Mouse (Mus musculus) forebrain, embryonic 13.5 days (tissue): Measurements from ENCODE around the gene Yars. TPM values are rescaled to one million over a fixed set of nuclear protein-coding genes. Genes with fewer than 3 reads are reported as not detected.

Experiments used
- ATAC-seq: fragments of 200-750 bp; cut with Nextera tagmentation; 2 replicates; pipeline ENCODE4 v1.8.0; 2017
- H3K27ac ChIP-seq: fragments of 300-500 bp; sonication (generic); 2 replicates; pipeline ENCODE4 v1.5.1; 2015; ENCODE audit warnings: inconsistent platforms, mild to moderate bottlenecking, moderate library complexity
- H3K27me3 ChIP-seq: fragments of 300-500 bp; sonication (generic); 2 replicates; pipeline ENCODE4 v1.6.1; 2015; ENCODE audit warnings: mild to moderate bottlenecking, inconsistent platforms
- H3K36me3 ChIP-seq: fragments of 300-500 bp; sonication (generic); 2 replicates; pipeline ENCODE4 v1.6.1; 2015; ENCODE audit warnings: mild to moderate bottlenecking, inconsistent platforms; ENCODE audit not compliant: poor library complexity, severe bottlenecking
- H3K4me1 ChIP-seq: fragments of 300-500 bp; sonication (generic); 2 replicates; pipeline ENCODE4 v1.6.1; 2015; ENCODE audit warnings: inconsistent platforms
- H3K4me2 ChIP-seq: fragments of 300-500 bp; sonication (generic); 2 replicates; pipeline ENCODE4 v1.6.1; 2015; ENCODE audit warnings: inconsistent platforms, mild to moderate bottlenecking, moderate library complexity
- H3K4me3 ChIP-seq: fragments of 300-500 bp; sonication (generic); 2 replicates; pipeline ENCODE4 v1.5.1; 2015; ENCODE audit warnings: mild to moderate bottlenecking, inconsistent platforms
- H3K9ac ChIP-seq: fragments of 300-500 bp; sonication (generic); 2 replicates; pipeline ENCODE4 v1.6.1; 2015; ENCODE audit warnings: mild to moderate bottlenecking, inconsistent platforms
- H3K9me3 ChIP-seq: fragments of 300-500 bp; sonication (generic); replicated peaks from 2 replicates; pipeline ENCODE4 v1.6.1; 2016; ENCODE audit warnings: inconsistent platforms
- WGBS: fragments of 180-500 bp; shearing (Covaris S2); methylation state at CpG from one replicate; pipeline ENCODE4 v1.1.7; 2015; 5-methylcytosine and 5-hydroxymethylcytosine counted together
- polyA plus RNA-seq: library from polyadenylated mRNA; unstranded; fragments of >200 nt; fragmentation: Nextera tagmentation; extraction: Ambion mirVana; gene quantifications from 2 replicates; pipeline ENCODE4 v1.2.1, GENCODE M21; 2015

Yars gene
- polyA plus RNA-seq, 1 experiment from 2014 or later, result 100 TPM

- 89% methylated on average over 4 of the region's 4 CpGs for WGBS
- H3K9me3 ChIP-seq, result no peaks in the 10 kb centered on the region
- H3K4me2 ChIP-seq, result no peak overlapping the region
Observed at GRCm38 (mm10) chr4:129266191-129266590, 76.6 kb downstream of the Yars start.

DNA sequence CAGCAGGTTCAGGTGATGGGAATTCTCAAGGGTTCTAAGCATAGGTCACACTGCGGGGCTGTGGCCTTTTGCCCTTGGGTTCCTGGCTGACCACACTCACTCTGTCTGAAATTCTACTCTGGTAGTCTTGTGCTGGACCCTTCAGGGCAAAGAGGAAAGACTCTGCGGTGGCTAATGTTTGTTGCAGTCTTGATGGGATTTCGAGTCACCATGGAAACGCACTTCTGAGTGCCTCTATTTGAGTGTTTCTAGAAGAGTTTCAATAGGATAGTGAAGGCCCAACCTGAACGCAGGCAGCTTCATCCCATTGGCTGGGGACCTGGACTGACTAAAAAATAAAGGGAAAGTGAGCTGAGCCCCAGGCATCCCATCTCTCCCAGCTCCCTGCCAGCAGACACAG is 77.3 kb downstream of the Yars start:
- Histone ChIP-seq H3K27me3 (no peaks in the 10 kb centered on the region), H3K27ac (no peak overlapping the region), H3K9ac (no peak overlapping the region), H3K4me2 (no peak overlapping the region), H3K9me3 (no peaks in the 10 kb centered on the region), H3K36me3 (no peaks in the 10 kb centered on the region), H3K4me3 (no peak overlapping the region), H3K4me1 (no peaks in the 10 kb centered on the region)
- ATAC-seq, result no peak
- 55% methylated on average over 5 of the region's 5 CpGs for WGBS

More at GRCm38 (mm10) chr4:129266191-129266590, 76.6 kb downstream of the Yars start:
- Histone ChIP-seq H3K27me3 (no peaks in the 10 kb centered on the region), H3K36me3 (no peaks in the 10 kb centered on the region), H3K27ac (no peak overlapping the region), H3K4me3 (no peak overlapping the region), H3K4me1 (no peaks in the 10 kb centered on the region), H3K9ac (no peak overlapping the region)
- no peak for ATAC-seq

- no peak overlapping the region for H3K4me2 ChIP-seq
- H3K4me3 ChIP-seq, result no peak overlapping the region
- H3K4me1 ChIP-seq, result peaks cover 7% of the 10 kb centered on the region
- ATAC-seq, result no peak
- no peak overlapping the region for H3K27ac ChIP-seq
- no peak overlapping the region for H3K9ac ChIP-seq
- no peaks in the 10 kb centered on the region for H3K9me3 ChIP-seq
- no peaks in the 10 kb centered on the region for H3K36me3 ChIP-seq
- no peaks in the 10 kb centered on the region for H3K27me3 ChIP-seq
- 63% methylated on average over 1 of the region's 1 CpGs for WGBS
Observed at GRCm38 (mm10) chr4:129268698-129269097, 79.1 kb downstream of the Yars start.

Other genes with a start within 250 kb of the Yars start
- gene Azin2, start 227.3 kb upstream of the Yars start, polyA plus RNA-seq, result 11.3 and 13.5 TPM in 2 replicates
- 155 and 166 TPM in 2 replicates for gene Ak2, start 197.8 kb upstream of the Yars start, polyA plus RNA-seq
- gene Rnf19b, start 131.5 kb upstream of the Yars start, polyA plus RNA-seq, result 12.9 and 15.2 TPM in 2 replicates
- not detected in 2 replicates for gene Tmem54, start 84.2 kb upstream of the Yars start, polyA plus RNA-seq
- gene Hpca, start 67.7 kb upstream of the Yars start, polyA plus RNA-seq, result 19.6 and 20.4 TPM in 2 replicates
- gene Fndc5, start 52.8 kb upstream of the Yars start, polyA plus RNA-seq, result 0.93 and 1.1 TPM in 2 replicates
- 15.6 and 19.1 TPM in 2 replicates for gene S100pbp, start within 50 bp of the Yars start, polyA plus RNA-seq
- 3.7 and 3.8 TPM in 2 replicates for gene C77080, start 71.6 kb downstream of the Yars start, polyA plus RNA-seq
- 0.18 and 0.19 TPM in 2 replicates for gene Sync, start 97.9 kb downstream of the Yars start, polyA plus RNA-seq
- gene Rbbp4, start 145.6 kb downstream of the Yars start, polyA plus RNA-seq, result 534 and 564 TPM in 2 replicates
- gene Zbtb8os, start 145.9 kb downstream of the Yars start, polyA plus RNA-seq, result 33.8 and 36.2 TPM in 2 replicates
- gene Zbtb8a, start 188.4 kb downstream of the Yars start, polyA plus RNA-seq, result 12.9 and 13.6 TPM in 2 replicates